Mouse (Mus musculus): Measurements from ENCODE around the gene Crygd.

DNA sequence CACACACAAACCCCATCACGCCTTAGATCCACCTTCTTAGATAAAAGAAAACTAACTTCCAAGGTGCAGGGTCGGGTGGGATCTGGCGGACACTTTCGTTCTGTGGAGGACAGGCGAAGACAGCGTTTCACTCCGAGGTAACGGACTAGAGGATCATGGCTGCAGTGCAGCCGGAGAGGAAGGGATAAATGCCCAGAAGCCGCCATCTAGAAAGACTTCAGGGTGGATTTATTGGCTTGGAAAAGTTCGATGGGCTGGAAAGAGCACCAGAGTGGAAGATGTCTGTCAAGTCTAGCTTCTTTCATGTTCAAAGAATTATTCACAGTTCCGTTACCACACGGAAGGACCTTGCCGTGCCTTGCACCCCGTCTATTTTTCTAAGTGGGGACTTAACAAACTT lies 949 bp upstream of the Crygd start:
- TF ChIP-seq CTCF (IDR thresholded peaks at IDR 0.05; ENCODE audit: low read depth) (no peak), EP300 (IDR thresholded peaks at IDR 0.05; ENCODE audit: low read depth) (no peak)
